Mouse (Mus musculus) heart, embryonic 14.5 days (tissue): Measurements from ENCODE around the gene Pgm2l1. TPM values are rescaled to one million over a fixed set of nuclear protein-coding genes. Genes with fewer than 3 reads are reported as not detected.
"Not testable (repeated sequence)": the region's sequence is repeated elsewhere in the genome, so short reads cannot be mapped to it uniquely, and the experiment has no call there.

Experiments used
- ATAC-seq: fragments of 200-750 bp; cut with Nextera tagmentation; 2 replicates; pipeline ENCODE4 v1.8.0; 2017; ENCODE audit warnings: low read depth, moderate TSS enrichment; ENCODE audit not compliant: insufficient number of reproducible peaks, insufficient read depth, low FRiP score
- H3K27ac ChIP-seq, 2 experiments: fragments of 200-500 bp in 1 of 2; fragments of 300-500 bp in 1 of 2; sonication (generic) in 1 of 2; replicated peaks in 1 of 2; 2 replicates each; pipeline ENCODE4 v1.5.1; 2012 to 2014; ENCODE audit warnings: low read depth in 2 of 2, low read length in 2 of 2, control low read depth in 1 of 2, mild to moderate bottlenecking in 1 of 2, mixed read lengths in 1 of 2; ENCODE audit not compliant: control insufficient read depth in 1 of 2, insufficient read depth in 1 of 2
- H3K27me3 ChIP-seq: fragments of 300-500 bp; sonication (generic); 2 replicates; pipeline ENCODE4 v1.6.1; 2014; ENCODE audit warnings: mild to moderate bottlenecking, low read length, control low read depth; ENCODE audit not compliant: control insufficient read depth, insufficient read depth
- H3K36me3 ChIP-seq: fragments of 300-500 bp; sonication (generic); 2 replicates; pipeline ENCODE4 v1.6.1; 2014; ENCODE audit warnings: mild to moderate bottlenecking, control low read depth, low read length, mixed read lengths; ENCODE audit not compliant: control insufficient read depth, insufficient read depth
- H3K4me1 ChIP-seq, 2 experiments: fragments of 200-500 bp in 1 of 2; fragments of 300-500 bp in 1 of 2; sonication (generic) in 1 of 2; 2 replicates each; pipeline ENCODE4 v1.6.1; 2012 to 2014; ENCODE audit warnings: low read length in 2 of 2, control low read depth in 1 of 2, mixed read lengths in 1 of 2; ENCODE audit not compliant: control insufficient read depth in 2 of 2, insufficient read depth in 2 of 2
- H3K4me2 ChIP-seq: fragments of 300-500 bp; sonication (generic); 2 replicates; pipeline ENCODE4 v1.6.1; 2014; ENCODE audit warnings: mild to moderate bottlenecking, low read length
- H3K4me3 ChIP-seq, 2 experiments: fragments of 200-500 bp in 1 of 2; fragments of 300-500 bp in 1 of 2; sonication (generic) in 1 of 2; 2 replicates each; pipeline ENCODE4 v1.5.1; 2012 to 2014; ENCODE audit warnings: low read length in 2 of 2, mild to moderate bottlenecking in 2 of 2, control low read depth in 1 of 2, low read depth in 1 of 2, moderate library complexity in 1 of 2; ENCODE audit not compliant: control insufficient read depth in 1 of 2, insufficient read depth in 1 of 2
- H3K9ac ChIP-seq: fragments of 300-500 bp; sonication (generic); 2 replicates; pipeline ENCODE4 v1.6.1; 2014; ENCODE audit warnings: mild to moderate bottlenecking, low read length
- H3K9me3 ChIP-seq: fragments of 300-500 bp; sonication (generic); 2 replicates; pipeline ENCODE4 v1.6.1; 2016; ENCODE audit warnings: low read length, control low read depth; ENCODE audit not compliant: control insufficient read depth
- WGBS: fragments of 180-500 bp; shearing (Covaris S2); extraction: QIAGEN DNeasy Blood & Tissue Kit; methylation state at CpG from one replicate; pipeline ENCODE4 v1.1.7; 2014; 5-methylcytosine and 5-hydroxymethylcytosine counted together
- polyA plus RNA-seq: library from polyadenylated mRNA; unstranded; fragments of >200 nt; fragmentation: Nextera tagmentation; extraction: Ambion mirVana; gene quantifications from 2 replicates; pipeline ENCODE4 v1.2.1, GENCODE M21; 2014

Pgm2l1 gene
- polyA plus RNA-seq, 1 experiment from 2014 or later = 2.1 TPM

DNA sequence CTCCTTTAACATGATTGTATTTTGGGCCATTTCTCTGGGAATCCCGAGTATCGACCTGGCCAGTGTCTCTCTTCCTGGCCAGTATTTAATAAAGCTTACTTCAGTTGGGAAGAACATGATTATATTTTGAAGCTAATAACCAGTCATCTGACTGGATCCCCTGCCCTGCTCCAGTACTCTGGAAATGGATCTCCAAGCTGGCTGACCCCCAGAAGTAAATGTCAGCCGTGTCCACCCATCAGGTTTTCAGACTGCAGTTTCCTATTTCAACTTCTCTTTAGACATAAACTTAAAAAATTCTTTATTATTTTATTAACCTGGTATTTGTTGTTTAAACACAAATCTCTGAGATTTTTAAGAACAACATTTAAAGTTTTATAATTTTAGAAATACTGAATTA is 18.0 kb downstream of the Pgm2l1 start:
- ATAC-seq = no peak
- no peak overlapping the region for H3K9ac ChIP-seq
- H3K27ac ChIP-seq = no peak overlapping the region
- WGBS = 89% methylated on average over 3 of the region's 3 CpGs
- no peak overlapping the region for H3K4me3 ChIP-seq
- no peaks in the 10 kb centered on the region for H3K27me3 ChIP-seq
- H3K9me3 ChIP-seq = no peaks in the 10 kb centered on the region
- no peaks in the 10 kb centered on the region for H3K4me1 ChIP-seq
- H3K4me2 ChIP-seq = no peak overlapping the region
- H3K36me3 ChIP-seq = no peaks in the 10 kb centered on the region

- no peaks in the 10 kb centered on the region for H3K27me3 ChIP-seq
- WGBS = 93% methylated on average over 5 of the region's 5 CpGs
- H3K4me2 ChIP-seq = no peak overlapping the region
- no peaks in the 10 kb centered on the region for H3K4me1 ChIP-seq
- no peaks in the 10 kb centered on the region for H3K9me3 ChIP-seq
- H3K9ac ChIP-seq = no peak overlapping the region
- no peak for ATAC-seq
- H3K27ac ChIP-seq = no peak overlapping the region
- peaks cover 11% of the 10 kb centered on the region for H3K36me3 ChIP-seq
- no peak overlapping the region for H3K4me3 ChIP-seq
Observed at GRCm38 (mm10) chr7:100250667-100251066, 23.5 kb downstream of the Pgm2l1 start.

- Histone ChIP-seq H3K36me3 (0 out of 2 replicates have a peak, but pooled peaks cover 9% of the 10 kb centered on the region), H3K4me3 (no peak overlapping the region), H3K4me1 (no peaks in the 10 kb centered on the region), H3K9ac (no peak overlapping the region), H3K27me3 (no peaks in the 10 kb centered on the region), H3K9me3 (no peaks in the 10 kb centered on the region), H3K27ac (no peak overlapping the region), H3K4me2 (no peak overlapping the region)
- 79% methylated on average over 3 of the region's 3 CpGs for WGBS
- no peak for ATAC-seq
Observed at GRCm38 (mm10) chr7:100262350-100262749, 35.2 kb downstream of the Pgm2l1 start.

- not testable (repeated sequence) for H3K9ac ChIP-seq, H3K9me3 ChIP-seq, H3K27ac ChIP-seq, H3K4me3 ChIP-seq, H3K27me3 ChIP-seq, H3K4me1 ChIP-seq, ATAC-seq, H3K36me3 ChIP-seq
- 0 out of 2 replicates have a peak overlapping the region, but pooled peaks have one; percentile 12 for H3K4me2 ChIP-seq
- WGBS = 36% methylated on average over 17 of the region's 17 CpGs
Observed at GRCm38 (mm10) chr7:100264934-100265333, 37.7 kb downstream of the Pgm2l1 start.

GRCm38 (mm10) chr7:100272369-100272768 is 45.2 kb downstream of the Pgm2l1 start:
- Histone ChIP-seq H3K4me1 (no peaks in the 10 kb centered on the region), H3K36me3 (peaks cover 4% of the 10 kb centered on the region; the same call in 1 of the 2 replicates), H3K4me3 (no peak overlapping the region), H3K9me3 (no peaks in the 10 kb centered on the region), H3K9ac (no peak overlapping the region), H3K27me3 (no peaks in the 10 kb centered on the region), H3K4me2 (no peak overlapping the region), H3K27ac (no peak overlapping the region)
- WGBS = 87% methylated on average over 8 of the region's 8 CpGs
- ATAC-seq = no peak

GRCm38 (mm10) chr7:100274507-100274906 is 47.3 kb downstream of the Pgm2l1 start:
- Histone ChIP-seq H3K27me3 (no peaks in the 10 kb centered on the region), H3K9me3 (no peaks in the 10 kb centered on the region), H3K27ac (no peak overlapping the region), H3K4me3 (no peak overlapping the region), H3K36me3 (peaks cover 4% of the 10 kb centered on the region; the same call in 1 of the 2 replicates), H3K9ac (no peak overlapping the region), H3K4me1 (no peaks in the 10 kb centered on the region), H3K4me2 (no peak overlapping the region)
- WGBS = 40% methylated on average over 6 of the region's 6 CpGs
- no peak for ATAC-seq

- Histone ChIP-seq H3K36me3 (no peaks in the 10 kb centered on the region), H3K4me1 (no peaks in the 10 kb centered on the region), H3K27ac (no peak overlapping the region), H3K4me3 (no peak overlapping the region), H3K9ac (no peak overlapping the region), H3K4me2 (no peak overlapping the region), H3K27me3 (no peaks in the 10 kb centered on the region), H3K9me3 (no peaks in the 10 kb centered on the region)
- no peak for ATAC-seq
- 48% methylated on average over 2 of the region's 2 CpGs for WGBS
Observed at GRCm38 (mm10) chr7:100276397-100276796, 49.2 kb downstream of the Pgm2l1 start.

DNA sequence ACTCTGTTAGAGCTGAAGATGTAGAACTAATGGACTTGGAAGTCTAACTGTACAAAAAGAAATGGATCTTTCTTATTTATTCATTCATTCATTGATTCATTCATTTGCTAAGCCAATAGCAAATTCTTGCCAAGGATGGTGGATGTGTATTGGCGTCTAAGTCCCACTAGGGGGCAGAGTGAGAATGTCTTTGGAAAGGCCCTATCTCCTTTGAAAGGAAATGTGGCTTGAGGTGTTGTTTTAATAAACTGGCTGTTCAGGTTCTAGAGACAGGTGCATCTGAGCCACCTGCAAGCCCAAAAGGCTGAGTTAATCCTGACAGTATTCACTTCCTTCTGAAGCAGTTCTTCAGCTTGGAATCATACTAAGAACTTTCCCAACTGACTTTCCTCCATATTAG is 52.6 kb downstream of the Pgm2l1 start:
- Histone ChIP-seq H3K9ac (no peak overlapping the region), H3K4me1 (no peaks in the 10 kb centered on the region), H3K9me3 (no peaks in the 10 kb centered on the region), H3K4me3 (no peak overlapping the region), H3K4me2 (no peak overlapping the region), H3K36me3 (no peaks in the 10 kb centered on the region), H3K27ac (no peak overlapping the region), H3K27me3 (no peaks in the 10 kb centered on the region)
- 0% methylated on average over 1 of the region's 1 CpGs for WGBS
- ATAC-seq = no peak
